Mouse (Mus musculus) thymus, postnatal 0 days (tissue): ENCODE measurements around the gene Xylb. TPM values are rescaled to one million over a fixed set of nuclear protein-coding genes. Genes with fewer than 3 reads are reported as not detected.

Source experiments
- polyA plus RNA-seq: library from polyadenylated mRNA; unstranded; fragments of >200 nt; fragmentation: Nextera tagmentation; extraction: Ambion mirVana; gene quantifications from 2 replicates; pipeline ENCODE4 v1.2.1, GENCODE M21; 2015

The Xylb gene
- polyA plus RNA-seq, 1 experiment from 2014 or later = 0.99 TPM

Other genes with a start within 250 kb of the Xylb start
- 5.4 and 5.5 TPM in 2 replicates for gene Acaa1b, start 200.3 kb upstream of the Xylb start, polyA plus RNA-seq
- not detected in 2 replicates for gene Gm47289, start 198.2 kb upstream of the Xylb start, polyA plus RNA-seq
- gene Slc22a13, start 148.3 kb upstream of the Xylb start, polyA plus RNA-seq = 0.08 TPM in 1 of 2 replicates, not detected in the other
- 9.3 and 11.7 TPM in 2 replicates for gene Oxsr1, start 35.0 kb upstream of the Xylb start, polyA plus RNA-seq
- 79.2 and 83.3 TPM in 2 replicates for gene Acaa1a, start 17.7 kb upstream of the Xylb start, polyA plus RNA-seq
- 34.3 and 34.4 TPM in 2 replicates for gene Myd88, start 16.0 kb upstream of the Xylb start, polyA plus RNA-seq
- gene Slc22a14, start 8.2 kb downstream of the Xylb start, polyA plus RNA-seq = 0.09 TPM in 1 of 2 replicates, not detected in the other
- 3.5 and 5.6 TPM in 2 replicates for gene Acvr2b, start 44.7 kb downstream of the Xylb start, polyA plus RNA-seq
- gene Exog, start 87.6 kb downstream of the Xylb start, polyA plus RNA-seq = 20.9 and 21.4 TPM in 2 replicates
- 0.22 and 0.30 TPM in 2 replicates for gene Scn5a, start 221.6 kb downstream of the Xylb start, polyA plus RNA-seq